Comparison of ENCODE assay signal across 27 mouse cellular contexts in genomic region chr2:43404163-43404967, GRCm38 (mm10).
DNase-seq lines count a peak whose midpoint lies in the region; ATAC-seq and TF ChIP-seq lines count a peak whose summit lies in the region.
"Had no signal": no experiment of that assay in that cellular context is flagged by ENCODE, and none has a peak within 500 bp of the region (broad histone marks: within the 10 kb centered on the region; RNA-seq: fewer than 3 reads in every experiment).

No protein-coding gene starts in this region.

- H3K36me3 ChIP-seq in lung, embryonic 16.5 days (ENCODE audit: control insufficient read depth, insufficient read depth, low read length): no peaks in the 10 kb centered on the region
- H3K36me3 ChIP-seq in intestine, embryonic 15.5 days: no peaks in the 10 kb centered on the region
- H3K36me3 ChIP-seq in intestine, postnatal 0 days (ENCODE audit: control insufficient read depth, insufficient read depth): no peaks in the 10 kb centered on the region
- H3K36me3 ChIP-seq in stomach, embryonic 16.5 days (ENCODE audit: control insufficient read depth, insufficient read depth, low read length): no peaks in the 10 kb centered on the region
- H3K36me3 ChIP-seq: embryonic facial prominence, embryonic 12.5 days; embryonic facial prominence, embryonic 15.5 days; forebrain, embryonic 12.5 days; forebrain, embryonic 15.5 days; heart, embryonic 10.5 days; heart, embryonic 13.5 days had no signal

- H3K4me3 ChIP-seq in lung, embryonic 16.5 days (ENCODE audit: low read length): no peak overlapping the region
- no peak overlapping the region for H3K4me3 ChIP-seq in intestine, embryonic 15.5 days (replicated peaks)
- no peak overlapping the region for H3K4me3 ChIP-seq in intestine, postnatal 0 days (ENCODE audit: low read depth, low read length)
- H3K4me3 ChIP-seq in stomach, embryonic 16.5 days (replicated peaks; ENCODE audit: low read length): no peak overlapping the region
- H3K4me3 ChIP-seq in gastrocnemius, adult 2 months: no peak overlapping the region
- H3K4me3 ChIP-seq: embryonic facial prominence, embryonic 12.5 days; embryonic facial prominence, embryonic 15.5 days; forebrain, embryonic 12.5 days; forebrain, embryonic 15.5 days; heart, adult 2 months; heart, embryonic 10.5 days; heart, embryonic 13.5 days had no signal

- H3K9ac ChIP-seq in lung, embryonic 16.5 days (ENCODE audit: low read length): no peak overlapping the region
- no peak overlapping the region for H3K9ac ChIP-seq in intestine, embryonic 15.5 days
- no peak overlapping the region for H3K9ac ChIP-seq in intestine, postnatal 0 days (ENCODE audit: low read depth, low read length)
- H3K9ac ChIP-seq in stomach, embryonic 16.5 days (ENCODE audit: low read length): no peak overlapping the region
- H3K9ac ChIP-seq: embryonic facial prominence, embryonic 12.5 days; embryonic facial prominence, embryonic 15.5 days; forebrain, embryonic 12.5 days; forebrain, embryonic 15.5 days; heart, embryonic 13.5 days; hindbrain, embryonic 14.5 days had no signal

- no peak overlapping the region for H3K4me2 ChIP-seq in lung, embryonic 16.5 days (ENCODE audit: low read depth, low read length)
- no peak overlapping the region for H3K4me2 ChIP-seq in intestine, embryonic 15.5 days (replicated peaks)
- H3K4me2 ChIP-seq in intestine, postnatal 0 days (replicated peaks; ENCODE audit: low read depth): no peak overlapping the region
- no peak overlapping the region for H3K4me2 ChIP-seq in stomach, embryonic 16.5 days (ENCODE audit: low read depth, low read length)
- H3K4me2 ChIP-seq: embryonic facial prominence, embryonic 12.5 days; embryonic facial prominence, embryonic 15.5 days; forebrain, embryonic 12.5 days; forebrain, embryonic 15.5 days; heart, embryonic 13.5 days; hindbrain, embryonic 14.5 days had no signal

- intact Hi-C loops in gastrocnemius, adult 2 months (cut with DNase I): no loop called here

- H3K9me3 ChIP-seq in lung, embryonic 16.5 days (ENCODE audit: control insufficient read depth, low read length): no peaks in the 10 kb centered on the region
- no peaks in the 10 kb centered on the region for H3K9me3 ChIP-seq in intestine, embryonic 15.5 days
- H3K9me3 ChIP-seq in intestine, postnatal 0 days (ENCODE audit: control insufficient read depth): no peaks in the 10 kb centered on the region
- H3K9me3 ChIP-seq in stomach, embryonic 16.5 days (replicated peaks; ENCODE audit: control insufficient read depth, low read length): no peaks in the 10 kb centered on the region
- H3K9me3 ChIP-seq: embryonic facial prominence, embryonic 12.5 days; embryonic facial prominence, embryonic 15.5 days; forebrain, embryonic 12.5 days; forebrain, embryonic 15.5 days; heart, embryonic 10.5 days; heart, embryonic 13.5 days had no signal

- no peaks in the 10 kb centered on the region for H3K27me3 ChIP-seq in lung, embryonic 16.5 days (ENCODE audit: control insufficient read depth, insufficient read depth, low read depth, low read length)
- H3K27me3 ChIP-seq in intestine, embryonic 15.5 days (replicated peaks): no peaks in the 10 kb centered on the region
- H3K27me3 ChIP-seq in intestine, postnatal 0 days (replicated peaks; ENCODE audit: control insufficient read depth, insufficient read depth, low read length): no peaks in the 10 kb centered on the region
- H3K27me3 ChIP-seq in stomach, embryonic 16.5 days (ENCODE audit: control insufficient read depth, insufficient read depth, low read length): no peaks in the 10 kb centered on the region
- H3K27me3 ChIP-seq: embryonic facial prominence, embryonic 12.5 days; embryonic facial prominence, embryonic 15.5 days; forebrain, embryonic 12.5 days; forebrain, embryonic 15.5 days; heart, embryonic 13.5 days had no signal

- ATAC-seq in lung, embryonic 16.5 days (ENCODE audit: low read depth): peak; percentile 45; the same call in 1 of the 2 replicates
- peak; percentile 94 for ATAC-seq in intestine, embryonic 15.5 days
- peak; percentile 96 for ATAC-seq in intestine, postnatal 0 days
- peak; percentile 83 for ATAC-seq in stomach, embryonic 16.5 days (ENCODE audit: insufficient read depth, low FRiP score)
- no peak for ATAC-seq in activated CD4-positive, CD25-positive, alpha-beta regulatory T cell, adult 4 months
- ATAC-seq: CD4-positive, CD25-positive, alpha-beta regulatory T cell, adult 4 months; forebrain, embryonic 15.5 days; hindbrain, postnatal 0 days had no signal

- H3K27ac ChIP-seq in lung, embryonic 16.5 days (ENCODE audit: low read length): no peak overlapping the region
- 0 out of 2 replicates have a peak overlapping the region, but pooled peaks have one; percentile 11 for H3K27ac ChIP-seq in intestine, embryonic 15.5 days
- peak overlapping the region; percentile 63 for H3K27ac ChIP-seq in intestine, postnatal 0 days (ENCODE audit: low read depth, low read length)
- no peak overlapping the region; the same call in 1 of the 2 replicates for H3K27ac ChIP-seq in stomach, embryonic 16.5 days (ENCODE audit: low read length)
- H3K27ac ChIP-seq in gastrocnemius, adult 2 months: no peak overlapping the region
- H3K27ac ChIP-seq: embryonic facial prominence, embryonic 12.5 days; embryonic facial prominence, embryonic 15.5 days; forebrain, embryonic 12.5 days; forebrain, embryonic 15.5 days; heart, adult 2 months; heart, embryonic 10.5 days; heart, embryonic 13.5 days; hindbrain, embryonic 14.5 days; hindbrain, postnatal 0 days had no signal

- H3K4me1 ChIP-seq in lung, embryonic 16.5 days (replicated peaks; ENCODE audit: control insufficient read depth, insufficient read depth, low read length): no peaks in the 10 kb centered on the region
- no peaks in the 10 kb centered on the region for H3K4me1 ChIP-seq in intestine, embryonic 15.5 days (replicated peaks)
- no peaks in the 10 kb centered on the region for H3K4me1 ChIP-seq in intestine, postnatal 0 days (replicated peaks; ENCODE audit: control insufficient read depth, insufficient read depth, low read length)
- no peaks in the 10 kb centered on the region for H3K4me1 ChIP-seq in stomach, embryonic 16.5 days (ENCODE audit: control insufficient read depth, insufficient read depth, low read length)
- H3K4me1 ChIP-seq: embryonic facial prominence, embryonic 12.5 days; embryonic facial prominence, embryonic 15.5 days; forebrain, embryonic 12.5 days; forebrain, embryonic 15.5 days; heart, embryonic 10.5 days; heart, embryonic 13.5 days had no signal

- no peak for TF ChIP-seq CTCF in intestine, postnatal 0 days (IDR thresholded peaks at IDR 0.05; ENCODE audit: low read depth)
- TF ChIP-seq CTCF in gastrocnemius, adult 2 months (IDR thresholded peaks at IDR 0.05): no peak

- no peak for DNase-seq in lung, postnatal 25 days (ENCODE audit: low spot score)
- DNase-seq in testis, postnatal 14 days (ENCODE audit: low spot score): no peak
- DNase-seq in gastrocnemius, adult 2 months: no peak
- DNase-seq: adrenal gland, adult 8-10 months; adrenal gland, postnatal 25 days; cerebellum, adult 18-20 months; cerebellum, adult 9-11 months; cerebellum, postnatal 25 days; gastrocnemius, postnatal 10 days; gastrocnemius, postnatal 36 days; heart, adult 2 months; heart, postnatal 14 days; heart, postnatal 4 days had no signal

- WGBS in lung, embryonic 16.5 days: 54% methylated on average over 6 of the region's 6 CpGs
- WGBS in intestine, embryonic 15.5 days: 59% methylated on average over 6 of the region's 6 CpGs
- WGBS in intestine, postnatal 0 days: 42% methylated on average over 6 of the region's 6 CpGs
- 58% methylated on average over 6 of the region's 6 CpGs for WGBS in stomach, embryonic 16.5 days

Comparison
In these comparisons a context has a peak if more than half of its experiments do, and no peak if none do; other contexts are left out.
1. H3K27ac ChIP-seq: peak in intestine, embryonic 15.5 days (single experiment) and intestine, postnatal 0 days (single experiment); none in lung, embryonic 16.5 days (single experiment), stomach, embryonic 16.5 days (single experiment) and gastrocnemius, adult 2 months (single experiment).